Mouse (Mus musculus) cerebellum, adult 2 months (tissue): ENCODE measurements around the gene Inpp4b.

ENCODE experiments used
- CTCF ChIP-seq: fragments of 200-500 bp; IDR thresholded peaks from 2 replicates; pipeline ENCODE4 v1.5.1; 2011; ENCODE audit warnings: low read depth, mild to moderate bottlenecking, control low read depth, low read length, moderate library complexity, borderline replicate concordance; ENCODE audit not compliant: insufficient read depth
- POLR2A ChIP-seq: fragments of 200-500 bp; IDR thresholded peaks from 2 replicates; pipeline ENCODE4 v1.6.1; 2011; ENCODE audit warnings: low read length, control low read depth, borderline replicate concordance; ENCODE audit not compliant: insufficient read depth

GRCm38 (mm10) chr8:81643030-81643429 is 300.7 kb downstream of the Inpp4b start:
- TF ChIP-seq CTCF (no peak), POLR2A (no peak)
